In the genomic region with DNA sequence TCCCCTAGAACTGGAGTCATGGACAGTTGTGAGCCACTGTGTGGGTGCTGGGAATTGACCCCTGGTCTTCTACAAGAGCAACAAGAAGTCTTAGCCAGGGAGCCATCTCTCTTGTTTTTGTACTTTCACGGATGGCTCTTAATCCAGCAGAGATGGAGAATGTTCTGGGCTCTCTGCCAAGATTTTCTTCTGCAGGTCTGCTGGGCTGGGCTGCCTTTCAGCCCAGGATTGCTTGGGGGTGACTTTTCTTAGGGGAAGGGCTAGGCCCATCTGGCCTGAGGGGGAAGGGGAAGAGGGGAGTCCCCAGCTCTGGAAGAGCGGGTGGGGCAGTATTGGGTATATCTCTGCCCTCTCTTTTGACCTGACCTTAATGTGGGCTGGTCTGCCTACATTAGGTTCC, we compare ENCODE assay signal across 9 mouse cellular contexts. TPM values are rescaled to one million over a fixed set of nuclear protein-coding genes. Genes with fewer than 3 reads are reported as not detected.
DNase-seq lines count a peak whose midpoint lies in the region; ATAC-seq and TF ChIP-seq lines count a peak whose summit lies in the region.
"Had no signal": no experiment of that assay in that cellular context is flagged by ENCODE, and none has a peak within 500 bp of the region (broad histone marks: within the 10 kb centered on the region; RNA-seq: fewer than 3 reads in every experiment).

No protein-coding gene starts in this region.

- no peak overlapping the region for H3K4me3 ChIP-seq in layer of hippocampus, adult 2 months

- peak in 1 of 2 experiments; percentile 32 for DNase-seq in layer of hippocampus, adult 2 months (ENCODE audit: low spot score in 2 of 2)
- no peak for DNase-seq in layer of hippocampus, postnatal 14 days (ENCODE audit: low spot score in 2 of 2)
- peak; percentile 73 for DNase-seq in NIH3T3 (ENCODE audit: low read depth)
- DNase-seq in cerebellum, postnatal 25 days, result peak; percentile 59 to 75
- peak; percentile 56 to 66 for DNase-seq in kidney, adult 8-10 months
- no peak for DNase-seq in spleen, postnatal 36 days (ENCODE audit: low spot score in 2 of 2)
- no peak for DNase-seq in spleen, postnatal 14 days (ENCODE audit: low spot score in 2 of 2)

- TF ChIP-seq CTCF in layer of hippocampus, adult 2 months (conservative IDR thresholded peaks at IDR 0.05), result no peak

- ATAC-seq in megakaryocyte-erythroid progenitor cell, adult 5-6 weeks (replicated peaks; ENCODE audit: low FRiP score, low TSS enrichment, poor library complexity, severe bottlenecking), result peak; percentile 29

- H3K27ac ChIP-seq in layer of hippocampus, adult 2 months, result peak overlapping the region; percentile 29
- H3K27ac ChIP-seq: liver, embryonic 14.5 days had no signal

RNA-seq across cellular contexts. Expression of a gene that starts 9.9 kb away (rescaled TPM):
- 100 to 1,000 TPM; 513 to 524 TPM for total RNA-seq in layer of hippocampus, adult 2 months (2021)
- total RNA-seq in layer of hippocampus, postnatal 14 days (2021), result 100 to 1,000 TPM; 564 to 569 TPM
- total RNA-seq in megakaryocyte-erythroid progenitor cell, adult 5-6 weeks (2014; fragmentation: Nextera tagmentation), result 192 and 199 TPM in 2 replicates
- 232 and 301 TPM in 2 replicates for total RNA-seq in megakaryocyte-erythroid progenitor cell, adult 5-6 weeks (2017)

RNA-seq across cellular contexts. Expression of a gene that starts 25.7 kb away (rescaled TPM):
- total RNA-seq in layer of hippocampus, adult 2 months (2021), result 10 to 100 TPM; 61.3 to 65.5 TPM
- 10 to 100 TPM; 82.2 to 82.4 TPM for total RNA-seq in layer of hippocampus, postnatal 14 days (2021)
- total RNA-seq in megakaryocyte-erythroid progenitor cell, adult 5-6 weeks (2014; fragmentation: Nextera tagmentation), result 49.7 and 60.7 TPM in 2 replicates
- 51.1 and 58.3 TPM in 2 replicates for total RNA-seq in megakaryocyte-erythroid progenitor cell, adult 5-6 weeks (2017)

Comparison
In these comparisons a context has a peak if more than half of its experiments do, and no peak if none do; other contexts are left out.
1. DNase-seq: peak in NIH3T3 (single experiment), cerebellum, postnatal 25 days (2 of 2) and kidney, adult 8-10 months (2 of 2); none in layer of hippocampus, postnatal 14 days (0 of 2), spleen, postnatal 36 days (0 of 2) and spleen, postnatal 14 days (0 of 2).